Mouse (Mus musculus) urinary bladder, postnatal 36 days (tissue): Measurements from ENCODE around the gene Ache.
"Not testable (repeated sequence)": the region's sequence is repeated elsewhere in the genome, so short reads cannot be mapped to it uniquely, and the experiment has no call there.

Experiments used
- DNase-seq, 2 experiments: peaks; one replicate each; pipeline ENCODE4 v3.0.0; 2022; ENCODE audit warnings: low spot score in 2 of 2, mixed read lengths in 1 of 2

Gene Ache

DNA sequence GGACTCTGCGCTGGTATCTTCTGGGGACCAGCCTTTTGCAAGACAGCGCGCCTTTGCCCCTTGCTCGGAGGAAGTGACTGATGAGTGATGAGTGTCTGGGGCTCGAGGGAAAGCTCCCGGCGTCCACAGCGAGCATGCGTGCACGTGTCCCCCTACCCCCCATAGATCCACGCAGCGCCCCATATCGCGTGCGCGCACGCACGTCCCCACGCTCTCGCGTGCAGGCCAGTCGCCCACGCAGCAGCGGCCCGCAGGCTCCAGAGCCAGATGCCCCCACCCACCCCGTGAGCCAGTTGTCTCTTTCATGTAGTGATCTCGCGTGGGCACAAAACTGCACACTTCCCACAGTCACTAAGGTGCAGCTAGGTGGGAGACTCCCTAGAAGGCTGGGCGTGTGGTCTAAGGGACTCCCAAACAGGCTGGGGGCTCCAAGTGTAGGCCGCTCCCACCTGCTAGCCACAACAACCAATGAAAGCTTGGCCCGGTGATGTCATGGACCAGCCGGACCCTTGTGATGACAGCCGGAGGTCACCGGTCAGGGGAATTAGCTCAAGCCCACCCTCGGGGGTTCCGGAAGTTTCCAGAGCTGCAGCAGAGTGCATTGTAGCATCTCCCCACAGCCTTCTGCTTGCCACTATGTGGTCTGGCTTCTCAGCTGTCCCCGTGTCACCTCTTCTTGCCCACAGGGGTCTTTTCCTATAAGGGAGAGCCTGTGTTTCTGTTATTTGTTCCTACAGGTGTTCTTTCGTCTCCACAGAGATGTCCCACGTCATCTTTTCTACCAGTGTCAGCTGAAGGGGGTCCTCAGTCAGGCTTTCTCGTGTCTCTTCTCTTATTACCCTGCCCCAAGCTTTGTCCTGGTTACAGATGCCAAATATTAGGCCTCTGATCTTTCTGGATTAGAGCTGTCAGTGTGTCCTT is at the start of gene Ache:
TSS of gene Ache (plus strand) at position 488 of the 921 bp plus-strand sequence.
- no peak for DNase-seq

DNA sequence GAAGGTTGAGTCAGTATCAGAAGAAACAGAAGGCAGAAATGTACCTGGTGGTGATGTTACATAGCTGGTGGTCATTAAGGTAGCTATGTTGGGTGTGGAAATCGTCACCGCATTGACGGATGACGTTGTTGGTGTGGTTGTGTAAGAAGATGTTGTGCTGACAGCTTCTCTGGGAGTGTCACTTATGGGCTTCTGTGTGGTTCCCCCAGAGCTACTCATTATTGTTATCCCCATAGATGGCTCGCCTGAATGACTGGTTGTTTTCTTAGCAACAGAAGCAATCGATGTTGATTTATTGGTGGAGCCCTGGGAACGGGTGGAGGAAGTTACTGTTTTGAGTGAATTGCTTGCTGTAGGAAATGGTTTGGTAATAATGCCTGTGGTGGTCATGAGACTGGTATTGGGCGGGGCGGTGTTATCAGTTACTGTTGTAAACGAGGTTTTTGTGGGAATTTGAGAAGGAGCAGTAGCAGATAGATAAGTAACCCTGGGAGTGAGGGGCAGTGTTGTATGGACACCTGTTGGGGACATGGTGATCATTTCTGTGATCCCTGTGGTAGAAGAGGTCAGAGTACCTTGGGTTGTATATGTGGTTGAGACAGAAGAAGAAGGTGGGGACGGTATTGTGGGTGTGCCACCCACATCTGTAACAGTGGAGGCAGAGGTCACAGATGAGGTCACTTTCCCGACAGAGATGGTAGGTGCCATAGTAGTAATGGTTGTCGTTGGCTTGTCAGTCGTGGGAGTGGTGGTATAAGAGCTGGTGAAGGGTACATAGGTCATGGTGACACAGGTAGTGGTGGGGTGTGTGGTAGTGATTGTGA is 23.2 kb upstream of the Ache start:
- DNase-seq: no peak

GRCm38 (mm10) chr5:137264787-137265186 is 22.5 kb upstream of the Ache start:
- no peak for DNase-seq

- no peak for DNase-seq
Observed at GRCm38 (mm10) chr5:137268131-137268910, 19.0 kb upstream of the Ache start.

DNA sequence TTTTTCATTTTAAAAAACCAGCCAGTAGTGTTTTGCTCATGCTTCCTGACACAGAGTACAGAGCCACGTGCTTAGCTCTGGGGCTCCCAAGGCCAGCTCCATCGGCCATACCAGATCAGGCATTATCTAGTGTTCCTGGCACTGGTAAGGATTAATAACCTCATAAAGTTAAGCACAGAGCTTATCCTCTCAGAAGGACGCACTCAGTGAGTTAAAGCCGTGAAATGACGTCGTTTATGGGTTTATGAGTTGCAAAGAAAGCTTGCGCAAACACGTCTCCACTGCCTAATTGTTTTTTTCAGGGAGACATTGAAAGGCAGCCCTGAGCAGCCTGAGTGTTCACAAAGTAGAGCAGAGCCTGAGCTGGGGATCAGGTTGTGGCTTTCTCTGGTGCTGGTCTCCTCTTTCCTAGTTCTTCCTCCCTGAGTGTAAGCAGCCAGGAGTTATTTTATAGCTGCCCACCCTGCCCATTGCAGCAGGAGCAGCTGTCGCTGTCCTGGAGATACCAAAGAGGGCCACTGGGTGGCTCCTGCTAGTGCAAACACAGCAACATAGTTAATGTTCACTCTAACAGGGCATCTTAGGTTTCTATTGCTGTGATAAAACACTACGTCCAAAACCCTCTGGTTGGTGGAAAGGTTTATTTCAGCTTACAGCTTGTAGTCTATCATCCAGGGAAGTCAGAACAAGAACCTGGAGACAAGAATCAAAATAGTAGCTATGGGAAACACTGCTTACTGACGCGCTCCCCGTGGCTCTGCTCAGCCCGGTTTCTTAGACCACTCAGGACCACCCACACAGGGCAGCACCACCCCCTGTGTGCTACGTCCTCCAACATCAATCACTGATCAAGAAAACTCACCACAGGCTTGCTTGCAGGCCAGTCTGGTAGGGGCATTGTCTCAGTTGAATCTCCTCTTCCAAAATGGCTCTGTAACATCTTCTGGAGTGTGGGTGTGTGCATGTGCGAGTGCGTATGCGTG is 9.7 kb upstream of the Ache start:
- no peak for DNase-seq

DNA sequence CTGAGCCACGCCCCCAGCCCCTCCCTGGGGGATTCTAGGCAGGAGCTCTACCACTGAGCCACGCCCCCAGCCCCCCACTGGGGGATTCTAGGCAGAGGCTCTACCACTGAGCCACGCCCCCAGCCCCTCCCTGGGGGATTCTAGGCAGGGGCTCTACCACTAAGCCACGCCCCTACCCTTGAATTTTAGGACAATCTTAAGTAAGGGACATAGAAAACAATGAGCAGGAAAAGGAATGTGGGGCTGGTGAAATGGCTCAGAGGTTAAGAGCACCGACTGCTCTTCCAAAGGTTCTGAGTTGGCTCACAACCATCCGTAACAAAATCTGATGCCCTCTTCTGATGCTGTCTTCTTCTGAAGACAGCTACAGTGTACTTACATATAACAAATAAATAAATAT is 2.9 kb upstream of the Ache start:
- DNase-seq: not testable (repeated sequence)

DNA sequence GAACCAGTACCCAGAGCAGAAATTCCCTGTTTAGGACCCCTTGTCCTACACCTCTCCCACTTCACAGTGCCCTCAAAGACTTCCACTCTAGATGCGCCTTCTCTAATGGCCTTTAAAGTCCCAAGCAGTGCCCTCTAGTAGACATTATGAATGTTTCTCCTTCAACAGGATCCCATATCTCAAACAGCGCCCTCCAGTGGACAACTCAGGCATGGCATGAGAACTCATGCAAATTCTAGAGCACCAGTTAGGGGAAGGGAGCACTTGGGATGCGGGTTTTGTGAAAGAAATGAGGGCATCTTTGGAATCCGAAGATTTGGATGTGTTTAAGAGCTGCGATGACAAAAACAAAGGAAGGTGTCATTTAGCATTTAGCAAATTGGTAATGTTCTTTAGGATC is 2.3 kb upstream of the Ache start:
- no peak for DNase-seq

- DNase-seq: no peak
Observed at GRCm38 (mm10) chr5:137285986-137286385, 1.3 kb upstream of the Ache start.

- peak; percentile 79 to 89 for DNase-seq
Observed at GRCm38 (mm10) chr5:137286655-137287031, 676 bp upstream of the Ache start.

GRCm38 (mm10) chr5:137287953-137288743 is 829 bp downstream of the Ache start:
- no peak for DNase-seq

- DNase-seq: no peak
Observed at GRCm38 (mm10) chr5:137288999-137289470, 1.7 kb downstream of the Ache start.

GRCm38 (mm10) chr5:137289591-137290365 is 2.5 kb downstream of the Ache start:
- no peak for DNase-seq

DNA sequence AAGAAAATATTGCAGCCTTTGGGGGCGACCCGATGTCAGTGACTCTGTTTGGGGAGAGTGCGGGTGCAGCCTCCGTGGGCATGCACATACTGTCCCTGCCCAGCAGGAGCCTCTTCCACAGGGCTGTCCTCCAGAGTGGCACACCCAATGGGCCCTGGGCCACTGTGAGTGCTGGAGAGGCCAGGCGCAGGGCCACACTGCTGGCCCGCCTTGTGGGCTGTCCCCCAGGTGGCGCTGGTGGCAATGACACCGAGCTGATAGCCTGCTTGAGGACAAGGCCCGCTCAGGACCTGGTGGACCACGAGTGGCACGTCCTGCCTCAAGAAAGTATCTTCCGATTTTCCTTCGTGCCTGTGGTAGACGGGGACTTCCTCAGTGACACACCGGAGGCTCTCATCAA is 3.4 kb downstream of the Ache start:
- peak in 1 of 2 experiments; percentile 63 for DNase-seq

DNA sequence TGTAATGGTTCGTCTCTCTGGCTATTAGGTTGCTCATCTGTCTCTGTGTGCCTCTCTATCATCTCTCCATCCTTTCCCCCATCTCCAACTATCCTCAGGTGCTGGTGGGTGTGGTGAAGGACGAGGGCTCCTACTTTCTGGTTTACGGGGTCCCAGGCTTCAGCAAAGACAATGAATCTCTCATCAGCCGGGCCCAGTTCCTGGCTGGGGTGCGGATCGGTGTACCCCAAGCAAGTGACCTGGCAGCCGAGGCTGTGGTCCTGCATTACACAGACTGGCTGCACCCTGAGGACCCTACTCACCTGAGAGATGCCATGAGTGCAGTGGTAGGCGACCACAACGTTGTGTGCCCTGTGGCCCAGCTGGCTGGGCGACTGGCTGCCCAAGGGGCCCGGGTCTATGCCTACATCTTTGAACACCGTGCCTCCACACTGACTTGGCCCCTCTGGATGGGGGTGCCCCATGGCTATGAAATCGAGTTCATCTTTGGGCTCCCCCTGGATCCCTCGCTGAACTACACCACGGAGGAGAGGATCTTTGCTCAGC is 4.1 kb downstream of the Ache start:
- DNase-seq: no peak

DNA sequence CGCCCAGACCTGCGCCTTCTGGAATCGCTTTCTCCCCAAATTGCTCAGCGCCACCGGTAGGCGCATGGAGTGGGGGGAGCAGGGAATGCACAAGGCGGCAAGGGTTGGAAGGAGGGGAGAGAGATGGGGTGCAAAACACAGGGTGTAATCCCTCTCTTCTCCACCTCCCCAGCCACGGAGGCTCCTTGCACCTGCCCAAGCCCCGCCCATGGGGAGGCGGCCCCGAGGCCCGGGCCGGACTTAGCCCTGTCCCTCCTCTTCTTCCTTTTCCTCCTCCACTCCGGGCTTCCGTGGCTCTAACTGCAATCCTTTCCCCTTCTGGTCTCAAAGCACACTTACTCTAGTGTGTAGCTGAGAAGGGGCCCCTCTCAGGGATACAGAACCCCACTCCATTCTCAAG is 6.0 kb downstream of the Ache start:
- DNase-seq: peak; percentile 76 to 86

DNA sequence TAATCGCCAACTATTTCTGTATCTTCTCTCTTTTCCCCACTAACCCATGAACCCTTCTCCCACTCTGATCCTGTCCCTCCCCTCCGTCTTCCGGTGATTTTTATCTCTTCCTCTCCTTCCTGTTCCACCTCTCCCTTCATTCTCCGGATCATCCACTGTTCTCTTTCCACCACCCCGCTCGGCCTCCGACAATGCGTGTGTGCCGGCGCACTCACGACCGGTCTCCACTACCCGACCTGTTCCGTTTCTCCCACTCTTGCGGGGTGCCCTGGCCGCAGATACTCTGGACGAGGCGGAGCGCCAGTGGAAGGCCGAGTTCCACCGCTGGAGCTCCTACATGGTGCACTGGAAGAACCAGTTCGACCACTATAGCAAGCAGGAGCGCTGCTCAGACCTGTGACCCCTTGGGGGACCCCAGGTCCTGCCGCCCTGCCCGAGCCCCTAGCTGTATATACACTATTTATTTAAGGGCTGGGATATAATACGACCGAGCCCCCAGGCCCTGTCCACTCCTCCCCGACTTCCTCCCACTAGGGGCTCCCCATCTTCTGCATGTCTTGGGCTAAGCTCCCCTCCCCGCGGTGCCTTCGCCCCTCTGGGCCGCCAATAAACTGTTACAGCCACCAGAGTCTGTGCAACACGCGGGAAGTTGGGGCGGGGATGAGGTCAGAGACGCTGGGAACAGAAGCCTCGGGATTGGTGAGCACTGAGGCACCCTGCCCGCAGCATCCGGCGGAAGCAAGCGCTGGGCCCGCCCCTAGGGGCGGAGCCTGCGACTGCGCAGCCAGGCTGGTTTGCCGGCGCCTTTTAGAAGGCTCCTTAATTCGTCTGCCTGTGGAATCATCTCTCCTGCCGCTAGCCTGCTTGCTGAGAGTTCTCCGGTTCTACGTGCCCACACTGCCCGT is 6.8 kb downstream of the Ache start, which contains the start of gene Ufsp1:
TSS of gene Ufsp1 (plus strand) at position 791 of the 905 bp plus-strand sequence.
- DNase-seq: peak; percentile 94 to 95

DNA sequence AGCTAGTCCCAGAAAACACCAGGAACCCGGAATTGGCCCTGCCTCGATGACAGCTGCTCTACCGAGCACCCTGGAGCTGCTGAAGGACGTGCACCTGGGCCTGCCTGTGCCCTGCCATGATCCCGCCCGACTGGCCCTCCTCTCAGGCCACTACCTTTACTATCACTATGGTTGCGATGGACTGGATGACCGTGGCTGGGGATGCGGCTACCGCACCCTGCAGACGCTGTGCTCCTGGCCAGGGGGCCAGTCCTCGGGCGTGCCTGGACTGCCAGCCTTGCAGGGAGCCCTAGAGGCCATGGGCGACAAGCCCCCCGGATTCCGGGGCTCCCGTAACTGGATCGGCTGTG is 7.4 kb downstream of the Ache start:
- DNase-seq: no peak

- no peak for DNase-seq
Observed at GRCm38 (mm10) chr5:137295296-137295695, 8.0 kb downstream of the Ache start.
